Mouse (Mus musculus) adrenal gland, postnatal 36 days (tissue): ENCODE measurements at regions not wholly inside any gene's neighbourhood (a gene's known extent, or its start where the extent isn't known, plus 50 kb on each side); places are given as distances from the start of the nearest gene placed in this dataset.

Experiments
- DNase-seq, 2 experiments: peaks; one replicate each; pipeline ENCODE4 v3.0.0; 2021; ENCODE audit warnings: mixed read lengths in 1 of 2

- DNase-seq = peak in 1 of 2 experiments; percentile 7
Measured at GRCm38 (mm10) chr6:24037919-24038318, 68.1 kb upstream of the Tas2r118 start.

DNA sequence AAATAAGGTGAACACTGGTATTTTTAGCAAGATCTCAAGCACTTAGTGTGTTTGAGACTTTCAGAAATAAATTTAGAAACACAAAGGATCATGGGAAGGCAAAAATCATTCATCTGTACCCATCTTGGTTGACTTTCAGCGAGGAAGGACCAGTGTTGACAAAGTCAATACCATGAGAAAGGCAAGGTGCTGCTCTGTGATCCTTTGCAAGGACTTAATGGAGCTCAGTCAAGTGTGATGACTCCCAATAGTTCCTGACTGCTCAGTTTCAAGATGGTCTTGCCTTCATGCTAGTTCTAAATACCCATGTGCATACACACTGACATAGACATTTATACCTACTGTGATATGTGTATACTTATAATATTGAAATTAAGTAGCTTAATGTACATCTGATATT lies 56.5 kb upstream of the Tas2r118 start:
- DNase-seq = no peak

DNA sequence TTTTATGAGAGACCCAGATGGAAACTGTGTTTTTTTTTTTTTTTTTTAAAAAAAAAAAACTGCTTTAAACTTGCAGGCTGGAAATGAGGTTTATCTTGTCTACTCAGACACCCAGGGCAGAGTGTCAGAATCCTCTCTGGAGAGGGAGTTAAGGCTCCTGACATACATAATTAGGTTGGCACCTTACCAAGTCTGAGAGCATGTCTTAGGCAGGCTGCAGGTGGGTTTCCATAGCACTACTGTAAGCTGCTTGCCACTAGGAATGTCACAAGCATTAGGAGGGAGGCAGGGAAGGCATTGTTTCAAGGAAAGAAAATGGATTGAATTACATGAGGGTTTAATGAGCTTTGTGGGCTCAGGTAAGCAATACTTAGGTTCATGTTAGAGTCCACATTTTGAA lies 55.9 kb upstream of the Tas2r118 start:
- no peak for DNase-seq
